Mouse (Mus musculus) olfactory bulb, adult 2 months (tissue): Measurements from ENCODE around the gene Spsb4. TPM values are rescaled to one million over a fixed set of nuclear protein-coding genes. Genes with fewer than 3 reads are reported as not detected.

Experiments used
- H3K27ac ChIP-seq: fragments of 200-500 bp; 2 replicates; pipeline ENCODE4 v1.5.1; 2012; ENCODE audit warnings: low read depth, low read length; ENCODE audit not compliant: insufficient read depth
- H3K4me1 ChIP-seq: fragments of 200-500 bp; 2 replicates; pipeline ENCODE4 v1.6.1; 2012; ENCODE audit warnings: low read length; ENCODE audit not compliant: control insufficient read depth, insufficient read depth
- H3K4me3 ChIP-seq: fragments of 200-500 bp; 2 replicates; pipeline ENCODE4 v1.5.1; 2012; ENCODE audit warnings: mild to moderate bottlenecking, low read depth, low read length, moderate library complexity; ENCODE audit not compliant: insufficient read depth
- CTCF ChIP-seq: fragments of 200-500 bp; IDR thresholded peaks from 2 replicates; pipeline ENCODE4 v1.5.1; 2012; ENCODE audit warnings: low read depth, mild to moderate bottlenecking, low read length, moderate library complexity; ENCODE audit not compliant: insufficient read depth
- POLR2A ChIP-seq: fragments of 200-500 bp; IDR thresholded peaks from 2 replicates; pipeline ENCODE4 v1.6.1; 2012; ENCODE audit warnings: mild to moderate bottlenecking, low read depth, low read length, moderate library complexity; ENCODE audit not compliant: insufficient read depth
- WGBS: fragments of 180-500 bp; shearing (Covaris S2); methylation state at CpG from one replicate; pipeline ENCODE4 v1.1.7; 2018; 5-methylcytosine and 5-hydroxymethylcytosine counted together
- polyA plus RNA-seq: library from polyadenylated mRNA; stranded (reverse); fragments of >200 nt; gene quantifications from 2 replicates; pipeline ENCODE4 v1.2.4, GENCODE M21; 2012; ENCODE audit warnings: low replicate concordance; ENCODE audit not compliant: missing spikeins, insufficient read depth, insufficient read length

Gene Spsb4
- polyA plus RNA-seq, 1 experiment = not detected

- WGBS = 85% methylated on average over 10 of the region's 10 CpGs
- peaks cover 34% of the 10 kb centered on the region for H3K4me1 ChIP-seq
- no peak overlapping the region for H3K4me3 ChIP-seq
- H3K27ac ChIP-seq = no peak overlapping the region
- TF ChIP-seq POLR2A (no peak), CTCF (no peak)
Measured at GRCm38 (mm10) chr9:96978147-96978782, 40.4 kb downstream of the Spsb4 start.

GRCm38 (mm10) chr9:96977287-96978145, 41.1 kb downstream of the Spsb4 start:
- TF ChIP-seq CTCF (no peak), POLR2A (no peak)
- Histone ChIP-seq H3K4me3 (no peak overlapping the region), H3K27ac (no peak overlapping the region), H3K4me1 (peaks cover 39% of the 10 kb centered on the region)
- WGBS = 70% methylated on average over 13 of the region's 13 CpGs

DNA sequence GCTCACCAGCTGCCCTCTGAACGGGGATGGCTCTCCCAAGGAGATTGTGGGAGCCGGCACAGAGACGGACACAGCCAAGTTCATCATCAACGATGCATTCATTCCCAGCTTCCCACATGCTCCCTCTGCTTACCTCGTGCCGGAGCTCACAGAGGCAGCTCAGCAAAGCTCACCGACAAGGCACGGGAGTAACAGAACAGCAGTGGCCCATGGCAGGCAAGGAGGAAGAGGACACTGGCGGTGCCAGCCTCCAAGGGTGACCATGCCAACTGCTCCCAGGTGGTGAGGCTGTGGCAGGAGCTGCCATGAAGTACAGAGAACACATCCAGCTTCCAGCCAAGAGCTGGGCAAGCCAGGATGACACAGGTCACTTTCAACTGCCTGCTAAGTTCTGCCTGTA, 45.6 kb downstream of the Spsb4 start:
- no peak overlapping the region for H3K27ac ChIP-seq
- TF ChIP-seq CTCF = no peak
- no peak for TF ChIP-seq POLR2A
- 54% methylated on average over 9 of the region's 9 CpGs for WGBS
- H3K4me1 ChIP-seq = peaks cover 26% of the 10 kb centered on the region
- no peak overlapping the region for H3K4me3 ChIP-seq

GRCm38 (mm10) chr9:96971625-96972404, 46.8 kb downstream of the Spsb4 start:
- TF ChIP-seq POLR2A (no peak), CTCF (no peak)
- 45% methylated on average over 9 of the region's 9 CpGs for WGBS
- H3K27ac ChIP-seq = no peak overlapping the region; the same call in 1 of the 2 replicates
- no peak overlapping the region for H3K4me3 ChIP-seq
- peaks cover 16% of the 10 kb centered on the region for H3K4me1 ChIP-seq

DNA sequence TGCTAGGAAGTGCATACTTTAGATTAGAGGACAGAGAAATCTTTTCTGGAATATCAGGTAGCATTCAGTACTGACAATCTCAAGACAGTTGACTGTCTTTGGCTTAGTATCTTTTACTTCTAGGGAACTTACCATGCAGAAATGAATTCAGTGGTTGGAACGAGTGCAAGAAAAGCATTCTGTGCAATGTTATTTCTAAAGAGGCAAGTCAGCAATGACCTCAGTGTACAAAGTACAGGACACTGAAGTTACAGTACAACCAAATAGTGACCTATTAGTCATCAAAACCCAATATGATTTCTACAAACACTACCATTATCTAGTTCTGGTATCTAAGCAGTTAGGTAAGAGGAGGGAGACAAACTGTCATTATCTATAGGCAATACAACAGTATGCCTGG, 51.1 kb downstream of the Spsb4 start:
- H3K4me3 ChIP-seq = no peak overlapping the region
- peaks cover 13% of the 10 kb centered on the region for H3K4me1 ChIP-seq
- WGBS = 66% methylated on average over 1 of the region's 1 CpGs
- no peak overlapping the region for H3K27ac ChIP-seq
- TF ChIP-seq CTCF (no peak), POLR2A (no peak)

GRCm38 (mm10) chr9:96966465-96966864, 52.2 kb downstream of the Spsb4 start:
- WGBS = 99% methylated on average over 7 of the region's 7 CpGs

DNA sequence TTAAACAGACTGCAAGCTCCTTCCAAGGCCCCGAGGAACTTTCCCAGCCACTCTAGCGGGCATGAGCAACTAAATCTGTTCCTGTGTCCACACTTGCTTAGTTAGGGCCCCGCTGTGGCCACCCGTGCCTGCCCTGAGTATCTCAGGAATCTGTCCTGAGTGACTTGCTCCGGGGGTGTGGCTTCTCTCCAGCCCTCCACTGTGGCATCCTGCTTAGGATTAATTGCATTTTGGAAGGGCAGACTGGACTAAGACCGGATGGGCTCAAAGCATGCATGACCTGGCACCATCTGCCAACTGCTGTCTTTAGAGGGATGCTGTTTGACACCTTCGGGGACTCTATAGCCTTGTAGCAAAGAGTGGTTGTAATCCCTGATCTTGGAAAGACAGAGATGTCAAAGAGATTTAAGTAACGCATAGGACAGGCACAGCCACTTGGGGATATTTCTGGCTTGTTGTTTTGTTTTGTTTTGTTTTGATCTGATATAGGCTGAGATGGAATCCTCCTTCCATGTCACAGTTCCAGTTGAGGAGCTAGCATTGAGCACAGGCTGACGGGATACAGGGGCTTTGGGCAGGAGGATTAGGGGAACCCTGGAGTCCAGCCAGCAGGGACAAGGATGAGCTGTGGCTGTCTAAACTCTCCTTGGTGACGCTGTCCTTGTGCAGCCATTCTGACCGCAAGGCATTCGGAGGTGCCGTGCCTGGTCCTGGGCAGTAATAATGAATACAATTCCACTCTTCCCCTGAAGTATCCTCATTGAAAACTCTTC, 55.0 kb downstream of the Spsb4 start:
- H3K27ac ChIP-seq = no peak overlapping the region
- H3K4me1 ChIP-seq = peaks cover 13% of the 10 kb centered on the region
- WGBS = 79% methylated on average over 13 of the region's 13 CpGs
- TF ChIP-seq POLR2A (no peak), CTCF (no peak)
- no peak overlapping the region for H3K4me3 ChIP-seq

More at GRCm38 (mm10) chr9:96966465-96966864, 52.2 kb downstream of the Spsb4 start:
- TF ChIP-seq POLR2A (no peak), CTCF (no peak)
- Histone ChIP-seq H3K27ac (no peak overlapping the region), H3K4me3 (no peak overlapping the region), H3K4me1 (peaks cover 10% of the 10 kb centered on the region)

- Histone ChIP-seq H3K27ac (no peak overlapping the region), H3K4me1 (peaks cover 20% of the 10 kb centered on the region), H3K4me3 (no peak overlapping the region)
- TF ChIP-seq CTCF (no peak), POLR2A (no peak)
- 83% methylated on average over 8 of the region's 8 CpGs for WGBS
Measured at GRCm38 (mm10) chr9:96962714-96963113, 55.9 kb downstream of the Spsb4 start.
